Mouse (Mus musculus) embryonic fibroblast, embryonic 13.5 days (primary cell): ENCODE data around the gene Pkp3. TPM values are rescaled to one million over a fixed set of nuclear protein-coding genes. Genes with fewer than 3 reads are reported as not detected.

Source experiments
- H3K27ac ChIP-seq: 2 replicates; pipeline ENCODE4 v1.5.1; 2012; ENCODE audit warnings: low read length, control low read depth, inconsistent platforms; ENCODE audit not compliant: insufficient read depth
- H3K4me1 ChIP-seq: 2 replicates; pipeline ENCODE4 v1.6.1; 2011; ENCODE audit warnings: low read length; ENCODE audit not compliant: control insufficient read depth, insufficient read depth
- H3K4me3 ChIP-seq: 2 replicates; pipeline ENCODE4 v1.5.1; 2011; ENCODE audit warnings: mild to moderate bottlenecking, control low read depth, low read length; ENCODE audit not compliant: insufficient read depth
- CTCF ChIP-seq: IDR thresholded peaks from 2 replicates; pipeline ENCODE4 v1.5.1; 2011; ENCODE audit warnings: mild to moderate bottlenecking, control low read depth, low read length, moderate library complexity, borderline replicate concordance; ENCODE audit not compliant: insufficient read depth
- POLR2A ChIP-seq: IDR thresholded peaks from 2 replicates; pipeline ENCODE4 v1.6.1; 2011; ENCODE audit warnings: low read depth, mild to moderate bottlenecking, control low read depth, low read length, moderate library complexity
- polyA plus RNA-seq: library from polyadenylated mRNA; stranded (reverse); fragments of >200 nt; gene quantifications from 2 replicates; pipeline ENCODE4 v1.2.4, GENCODE M21; 2011; ENCODE audit warnings: low read depth; ENCODE audit not compliant: missing spikeins, insufficient read length

The Pkp3 gene
- polyA plus RNA-seq, 1 experiment: not detected

- H3K27ac ChIP-seq: no peak overlapping the region
- peaks cover 15% of the 10 kb centered on the region for H3K4me1 ChIP-seq
- no peak for TF ChIP-seq POLR2A
- no peak for TF ChIP-seq CTCF
- H3K4me3 ChIP-seq: no peak overlapping the region
Measured at GRCm38 (mm10) chr7:141042539-141042938, 35.5 kb upstream of the Pkp3 start.

- no peak overlapping the region for H3K4me3 ChIP-seq
- H3K4me1 ChIP-seq: peaks cover 15% of the 10 kb centered on the region
- H3K27ac ChIP-seq: peak overlapping the region; percentile 99
- TF ChIP-seq CTCF (no peak), POLR2A (peak; percentile 61)
Measured at GRCm38 (mm10) chr7:141046931-141047580, 31.0 kb upstream of the Pkp3 start.

- peak overlapping the region; percentile 17 for H3K4me3 ChIP-seq
- peaks cover 12% of the 10 kb centered on the region for H3K4me1 ChIP-seq
- TF ChIP-seq CTCF (no peak), POLR2A (peak; percentile 71)
- peak overlapping the region; percentile 99 for H3K27ac ChIP-seq
Measured at GRCm38 (mm10) chr7:141047581-141048225, 30.3 kb upstream of the Pkp3 start.

- Histone ChIP-seq H3K4me1 (peaks cover 12% of the 10 kb centered on the region), H3K27ac (peak overlapping the region; percentile 76), H3K4me3 (peak overlapping the region; percentile 17)
- TF ChIP-seq POLR2A: peak; percentile 19
- peak; percentile 72 for TF ChIP-seq CTCF
Measured at GRCm38 (mm10) chr7:141048226-141049218, 29.5 kb upstream of the Pkp3 start.

GRCm38 (mm10) chr7:141049326-141049725, 28.7 kb upstream of the Pkp3 start:
- no peak overlapping the region for H3K27ac ChIP-seq
- TF ChIP-seq CTCF (no peak), POLR2A (no peak)

GRCm38 (mm10) chr7:141051060-141051685, 26.8 kb upstream of the Pkp3 start:
- Histone ChIP-seq H3K4me3 (no peak overlapping the region), H3K27ac (no peak overlapping the region), H3K4me1 (peaks cover 12% of the 10 kb centered on the region)
- TF ChIP-seq CTCF (no peak), POLR2A (no peak)

More at GRCm38 (mm10) chr7:141049326-141049725, 28.7 kb upstream of the Pkp3 start:
- Histone ChIP-seq H3K4me3 (no peak overlapping the region), H3K4me1 (peaks cover 12% of the 10 kb centered on the region)

- Histone ChIP-seq H3K4me3 (no peak overlapping the region), H3K27ac (no peak overlapping the region), H3K4me1 (peaks cover 5% of the 10 kb centered on the region)
- TF ChIP-seq CTCF (no peak), POLR2A (no peak)
Measured at GRCm38 (mm10) chr7:141052016-141052415, 26.0 kb upstream of the Pkp3 start.

GRCm38 (mm10) chr7:141052421-141052820, 25.6 kb upstream of the Pkp3 start:
- no peak for TF ChIP-seq POLR2A
- no peak for TF ChIP-seq CTCF
- H3K4me3 ChIP-seq: no peak overlapping the region
- no peak overlapping the region for H3K27ac ChIP-seq
- H3K4me1 ChIP-seq: peaks cover 1% of the 10 kb centered on the region; the same call in 1 of the 2 replicates

GRCm38 (mm10) chr7:141055785-141056184, 22.2 kb upstream of the Pkp3 start:
- Histone ChIP-seq H3K27ac (no peak overlapping the region), H3K4me1 (no peaks in the 10 kb centered on the region), H3K4me3 (no peak overlapping the region)
- TF ChIP-seq POLR2A (no peak), CTCF (no peak)

GRCm38 (mm10) chr7:141056976-141057375, 21.0 kb upstream of the Pkp3 start:
- Histone ChIP-seq H3K4me3 (no peak overlapping the region), H3K4me1 (no peaks in the 10 kb centered on the region), H3K27ac (no peak overlapping the region)
- TF ChIP-seq CTCF (no peak), POLR2A (no peak)
